Mouse (Mus musculus): ENCODE results near the gene Map3k14. TPM values are rescaled to one million over a fixed set of nuclear protein-coding genes. Genes with fewer than 3 reads are reported as not detected.

The Map3k14 gene
- polyA plus RNA-seq, 1 experiment from 2014 or later = 5.6 TPM

Other genes with a start within 250 kb of the Map3k14 start
- gene Nmt1, start 239.3 kb downstream of the Map3k14 start, polyA plus RNA-seq (2014; fragmentation: Nextera tagmentation; extraction: Ambion mirVana) = 55.1 and 62.4 TPM in 2 replicates
- gene Dcakd, start 239.1 kb downstream of the Map3k14 start, polyA plus RNA-seq (2014; fragmentation: Nextera tagmentation; extraction: Ambion mirVana) = 185 and 198 TPM in 2 replicates
- gene Plcd3, start 165.8 kb downstream of the Map3k14 start, polyA plus RNA-seq (2014; fragmentation: Nextera tagmentation; extraction: Ambion mirVana) = 2.5 TPM in 2 replicates
- 17.7 and 20.4 TPM in 2 replicates for gene Acbd4, start 165.8 kb downstream of the Map3k14 start, polyA plus RNA-seq (2014; fragmentation: Nextera tagmentation; extraction: Ambion mirVana)
- 7.6 and 7.7 TPM in 2 replicates for gene Hexim1, start 151.2 kb downstream of the Map3k14 start, polyA plus RNA-seq (2014; fragmentation: Nextera tagmentation; extraction: Ambion mirVana)
- 7.3 and 9.1 TPM in 2 replicates for gene Hexim2, start 135.0 kb downstream of the Map3k14 start, polyA plus RNA-seq (2014; fragmentation: Nextera tagmentation; extraction: Ambion mirVana)
- gene Fmnl1, start 96.4 kb downstream of the Map3k14 start, polyA plus RNA-seq (2014; fragmentation: Nextera tagmentation; extraction: Ambion mirVana) = 1.7 and 2.3 TPM in 2 replicates
- 1.5 and 1.8 TPM in 2 replicates for gene 1700023F06Rik, start 58.9 kb downstream of the Map3k14 start, polyA plus RNA-seq (2014; fragmentation: Nextera tagmentation; extraction: Ambion mirVana)
- gene Spata32, start 49.0 kb downstream of the Map3k14 start, polyA plus RNA-seq (2014; fragmentation: Nextera tagmentation; extraction: Ambion mirVana) = not detected in 2 replicates
- 13.2 and 16.4 TPM in 2 replicates for gene Arhgap27, start 96.2 kb upstream of the Map3k14 start, polyA plus RNA-seq (2014; fragmentation: Nextera tagmentation; extraction: Ambion mirVana)
- gene Plekhm1, start 145.2 kb upstream of the Map3k14 start, polyA plus RNA-seq (2014; fragmentation: Nextera tagmentation; extraction: Ambion mirVana) = 7.5 and 9.2 TPM in 2 replicates
- gene Lrrc37a, start 237.1 kb upstream of the Map3k14 start, polyA plus RNA-seq (2014; fragmentation: Nextera tagmentation; extraction: Ambion mirVana) = not detected in 2 replicates